Mouse (Mus musculus): ENCODE measurements around the gene Ndufa13. TPM values are rescaled to one million over a fixed set of nuclear protein-coding genes. Genes with fewer than 3 reads are reported as not detected.

Ndufa13 gene
- polyA plus RNA-seq, 1 experiment from 2014 or later: 310 TPM

DNA sequence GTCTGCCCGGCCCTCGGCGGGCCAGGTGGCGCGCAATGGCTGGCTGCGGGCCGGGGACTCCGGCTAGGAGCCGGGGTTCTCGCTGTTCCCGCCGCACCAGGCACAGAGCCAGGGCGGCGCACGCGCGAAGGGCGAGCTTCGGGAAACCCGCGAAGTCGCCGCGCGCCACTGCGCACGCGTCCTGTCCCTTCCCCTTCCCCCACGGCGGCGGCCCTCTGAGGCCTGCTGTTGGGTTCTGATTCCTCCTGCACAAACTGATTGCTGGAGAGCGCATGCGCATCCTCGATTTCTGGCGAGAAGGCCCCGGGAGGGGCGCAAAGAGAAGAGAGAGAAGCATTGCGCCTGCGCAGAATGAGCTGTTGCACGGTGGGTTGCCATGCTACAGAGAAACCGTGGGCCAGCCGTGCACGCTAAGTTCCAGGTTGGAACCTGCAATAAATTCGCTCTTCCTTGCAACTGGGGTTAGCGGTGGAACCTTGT is 745 bp upstream of the Ndufa13 start:
- Histone ChIP-seq H3K36me3 (ENCODE audit: insufficient read depth, low read length) (peaks cover 6% of the 10 kb centered on the region; the same call in 1 of the 2 replicates), H3K27me3 (ENCODE audit: insufficient read depth, low read length) (no peaks in the 10 kb centered on the region), H3K4me1 (replicated peaks; ENCODE audit: insufficient read depth, low read length) (peaks cover 5% of the 10 kb centered on the region; the same call in 1 of the 2 replicates), H3K4me2 (ENCODE audit: low read length) (peak overlapping the region; percentile 84), H3K4me3 (replicated peaks; ENCODE audit: low read depth, low read length) (peak overlapping the region; percentile 55), H3K27ac (peak overlapping the region; percentile 85), H3K9me3 (replicated peaks; ENCODE audit: low read length) (no peaks in the 10 kb centered on the region), H3K9ac (ENCODE audit: low read depth, low read length) (peak overlapping the region; percentile 66)
- 0% methylated on average over 42 of the region's 45 CpGs for WGBS
- ATAC-seq (replicated peaks; ENCODE audit: low FRiP score, low read depth) (peak; percentile 77), DNase-seq (ENCODE audit: low spot score) (peak; percentile 100)
- TF ChIP-seq CTCF (IDR thresholded peaks at IDR 0.05; ENCODE audit: low read depth): no peak

DNA sequence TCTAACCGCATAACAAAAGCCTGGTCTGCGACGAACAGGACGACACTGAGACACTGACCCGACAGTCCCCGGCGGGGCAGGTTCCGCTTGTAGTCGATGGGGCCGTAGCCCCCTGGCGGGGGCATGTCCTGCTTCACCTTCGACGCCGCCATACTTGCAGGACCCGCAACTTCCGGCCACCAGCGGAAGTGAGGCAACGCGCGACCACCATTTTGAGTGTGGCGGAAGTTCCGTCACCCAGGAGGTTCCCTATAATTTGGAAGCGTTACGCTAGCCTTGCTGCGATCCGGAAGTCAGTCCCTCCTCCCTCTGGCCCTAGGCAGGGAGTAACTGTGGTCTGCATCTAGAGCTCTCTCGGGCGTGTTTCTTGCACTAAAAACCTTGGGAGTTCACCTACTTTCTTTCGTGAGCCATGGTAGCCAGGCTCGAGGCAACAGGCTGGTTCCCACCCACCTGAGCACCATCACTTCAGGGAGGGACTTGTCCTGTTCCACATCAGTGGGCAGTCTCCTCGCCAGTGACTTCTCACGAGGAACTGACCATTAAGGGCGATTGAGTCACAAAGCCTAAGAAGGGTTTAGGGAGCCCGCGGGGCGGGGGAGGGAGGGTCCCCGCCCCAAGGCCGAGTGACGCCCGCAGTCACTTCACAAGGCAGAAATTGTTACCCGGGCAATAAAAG is 735 bp downstream of the Ndufa13 start:
- Histone ChIP-seq H3K4me1 (replicated peaks; ENCODE audit: insufficient read depth, low read length) (peaks cover 5% of the 10 kb centered on the region; the same call in 1 of the 2 replicates), H3K27ac (peak overlapping the region; percentile 85), H3K4me3 (replicated peaks; ENCODE audit: low read depth, low read length) (peak overlapping the region; percentile 55), H3K27me3 (ENCODE audit: insufficient read depth, low read length) (no peaks in the 10 kb centered on the region), H3K36me3 (ENCODE audit: insufficient read depth, low read length) (0 out of 2 replicates have a peak, but pooled peaks cover 3% of the 10 kb centered on the region), H3K9me3 (replicated peaks; ENCODE audit: low read length) (no peaks in the 10 kb centered on the region), H3K4me2 (ENCODE audit: low read length) (peak overlapping the region; percentile 84), H3K9ac (ENCODE audit: low read depth, low read length) (peak overlapping the region; percentile 68)
- ATAC-seq (replicated peaks; ENCODE audit: low FRiP score, low read depth) (peak; percentile 68), DNase-seq (ENCODE audit: low spot score) (peak; percentile 96)
- peak; percentile 64 for TF ChIP-seq CTCF (IDR thresholded peaks at IDR 0.05; ENCODE audit: low read depth)
- WGBS: under 1% methylated on average over 41 of the region's 41 CpGs

DNA sequence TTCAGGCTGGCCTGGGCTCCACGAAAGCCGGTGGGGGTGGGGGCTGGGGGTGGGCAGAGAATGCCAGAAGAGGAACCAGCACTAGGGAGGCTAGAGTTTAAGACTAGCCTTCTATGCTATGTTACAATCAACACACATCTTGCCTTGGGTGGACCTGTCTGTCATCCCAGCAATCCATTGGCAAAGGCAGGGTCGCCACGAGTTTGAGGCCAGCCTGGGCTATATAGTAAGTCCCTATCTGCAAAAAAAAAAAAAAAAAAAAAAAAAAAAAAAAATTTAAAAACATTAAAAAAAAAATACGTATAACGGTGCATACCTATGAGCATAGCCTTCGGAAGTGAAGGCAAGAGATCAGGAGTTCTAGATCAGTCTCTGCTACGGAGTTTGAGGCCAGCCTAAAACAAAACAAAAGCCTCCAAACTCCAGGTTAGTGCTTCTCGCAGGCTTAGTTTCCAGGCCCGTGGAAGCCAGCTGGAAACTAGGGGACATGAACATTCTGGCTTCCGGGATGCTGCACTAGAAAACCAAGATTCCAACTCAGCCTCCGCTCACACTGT is 1.4 kb downstream of the Ndufa13 start:
- Histone ChIP-seq H3K4me3 (replicated peaks; ENCODE audit: low read depth, low read length) (peak overlapping the region; percentile 55), H3K9ac (ENCODE audit: low read depth, low read length) (peak overlapping the region; percentile 68), H3K27ac (peak overlapping the region; percentile 85), H3K27me3 (ENCODE audit: insufficient read depth, low read length) (no peaks in the 10 kb centered on the region), H3K4me2 (ENCODE audit: low read length) (peak overlapping the region; percentile 84), H3K4me1 (replicated peaks; ENCODE audit: insufficient read depth, low read length) (peaks cover 5% of the 10 kb centered on the region; the same call in 1 of the 2 replicates), H3K36me3 (ENCODE audit: insufficient read depth, low read length) (0 out of 2 replicates have a peak, but pooled peaks cover 3% of the 10 kb centered on the region), H3K9me3 (replicated peaks; ENCODE audit: low read length) (no peaks in the 10 kb centered on the region)
- DNase-seq (ENCODE audit: low spot score) (no peak), ATAC-seq (replicated peaks; ENCODE audit: low FRiP score, low read depth) (no peak)
- 19% methylated on average over 12 of the region's 12 CpGs for WGBS
- TF ChIP-seq CTCF (IDR thresholded peaks at IDR 0.05; ENCODE audit: low read depth): no peak

DNA sequence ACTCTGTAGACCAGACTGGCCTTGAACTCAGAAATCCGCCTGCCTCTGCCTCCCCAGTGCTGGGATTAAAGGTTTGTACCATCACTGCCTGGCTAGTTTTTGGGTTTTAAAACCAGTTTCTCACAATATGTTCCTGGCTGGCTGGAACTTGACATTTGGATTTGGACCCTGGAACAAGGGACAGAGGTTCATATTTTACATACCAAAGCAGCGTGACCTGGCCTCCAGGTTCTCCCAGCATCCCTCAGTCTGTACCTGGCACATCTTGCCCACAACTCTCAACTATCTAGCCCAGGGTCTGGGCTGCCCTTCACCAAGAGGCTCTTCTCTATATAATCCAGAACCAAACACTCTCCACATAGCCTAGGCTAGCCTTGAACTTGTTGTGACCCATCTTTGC is 2.5 kb downstream of the Ndufa13 start:
- Histone ChIP-seq H3K36me3 (ENCODE audit: insufficient read depth, low read length) (0 out of 2 replicates have a peak, but pooled peaks cover 3% of the 10 kb centered on the region), H3K9ac (ENCODE audit: low read depth, low read length) (0 out of 2 replicates have a peak overlapping the region, but pooled peaks have one; percentile 27), H3K27me3 (ENCODE audit: insufficient read depth, low read length) (no peaks in the 10 kb centered on the region), H3K4me3 (replicated peaks; ENCODE audit: low read depth, low read length) (no peak overlapping the region), H3K4me2 (ENCODE audit: low read length) (no peak overlapping the region), H3K27ac (no peak overlapping the region), H3K9me3 (replicated peaks; ENCODE audit: low read length) (no peaks in the 10 kb centered on the region), H3K4me1 (replicated peaks; ENCODE audit: insufficient read depth, low read length) (peaks cover 5% of the 10 kb centered on the region; the same call in 1 of the 2 replicates)
- WGBS: 89% methylated on average over 2 of the region's 2 CpGs
- ATAC-seq (replicated peaks; ENCODE audit: low FRiP score, low read depth) (no peak), DNase-seq (ENCODE audit: low spot score) (no peak)
- TF ChIP-seq CTCF (IDR thresholded peaks at IDR 0.05; ENCODE audit: low read depth): no peak

DNA sequence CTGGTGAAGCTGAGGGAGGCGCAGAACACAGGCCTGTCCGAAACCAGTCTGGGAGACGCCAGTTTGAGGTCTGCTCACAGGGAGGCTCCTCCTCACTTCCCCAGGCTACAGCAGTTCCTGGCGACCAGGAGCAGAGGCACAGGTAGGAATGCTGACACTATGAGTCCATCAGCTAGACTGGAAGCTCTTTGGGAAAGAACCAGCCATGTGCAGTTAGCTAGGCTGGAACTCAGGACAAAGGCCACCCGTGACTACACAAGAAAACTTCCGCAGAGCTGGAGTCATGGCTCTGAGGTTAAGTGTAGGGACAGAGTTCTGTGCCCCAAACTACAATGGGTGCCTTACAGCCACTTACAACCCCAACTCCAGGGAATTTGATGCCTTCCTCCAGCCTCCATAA is 4.5 kb downstream of the Ndufa13 start:
- Histone ChIP-seq H3K27me3 (ENCODE audit: insufficient read depth, low read length) (no peaks in the 10 kb centered on the region), H3K9me3 (replicated peaks; ENCODE audit: low read length) (no peaks in the 10 kb centered on the region), H3K27ac (no peak overlapping the region), H3K4me2 (ENCODE audit: low read length) (no peak overlapping the region), H3K9ac (ENCODE audit: low read depth, low read length) (0 out of 2 replicates have a peak overlapping the region, but pooled peaks have one; percentile 4), H3K4me1 (replicated peaks; ENCODE audit: insufficient read depth, low read length) (peaks cover 5% of the 10 kb centered on the region; the same call in 1 of the 2 replicates), H3K36me3 (ENCODE audit: insufficient read depth, low read length) (0 out of 2 replicates have a peak, but pooled peaks cover 7% of the 10 kb centered on the region), H3K4me3 (replicated peaks; ENCODE audit: low read depth, low read length) (no peak overlapping the region)
- DNase-seq (ENCODE audit: low spot score) (no peak), ATAC-seq (replicated peaks; ENCODE audit: low FRiP score, low read depth) (no peak)
- TF ChIP-seq CTCF (IDR thresholded peaks at IDR 0.05; ENCODE audit: low read depth): no peak
- WGBS: 87% methylated on average over 6 of the region's 6 CpGs

DNA sequence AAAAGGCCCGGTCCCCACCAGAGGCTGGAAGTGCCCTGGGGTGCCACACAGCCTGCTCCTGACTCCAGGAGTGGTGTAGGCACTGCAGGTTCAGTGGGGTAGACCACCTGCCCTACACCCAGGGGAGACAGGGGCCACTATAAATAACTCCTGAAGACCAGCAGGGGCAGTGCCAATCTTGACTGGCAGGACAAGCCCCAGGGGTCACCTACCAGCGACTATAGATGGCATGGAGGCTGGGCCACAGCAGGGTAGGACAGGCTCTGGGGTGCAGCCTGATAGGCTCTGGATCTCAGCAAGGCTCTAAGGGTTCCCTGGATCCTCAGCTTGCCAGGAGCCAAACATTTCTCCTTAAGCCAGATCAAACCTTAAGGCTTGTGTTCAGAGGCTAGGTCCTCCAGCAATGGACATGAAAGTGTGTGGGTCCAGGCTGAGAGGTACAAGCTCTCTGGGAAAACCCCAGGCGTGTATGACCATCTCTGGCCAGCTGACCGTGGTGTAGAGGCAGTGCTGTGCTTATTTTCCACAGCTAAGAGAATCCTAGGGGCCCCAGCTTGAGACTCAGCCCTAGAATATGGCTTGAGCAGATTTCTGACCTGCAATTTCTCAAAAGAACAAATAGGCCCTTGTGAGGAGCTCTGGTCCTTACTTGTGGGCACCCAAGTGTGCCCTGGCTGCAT is 6.4 kb downstream of the Ndufa13 start:
- WGBS: 71% methylated on average over 4 of the region's 4 CpGs
- no peak overlapping the region for H3K9ac ChIP-seq (ENCODE audit: low read depth, low read length)
- H3K4me3 ChIP-seq (replicated peaks; ENCODE audit: low read depth, low read length): no peak overlapping the region
- H3K4me1 ChIP-seq (replicated peaks; ENCODE audit: insufficient read depth, low read length): no peaks in the 10 kb centered on the region
- TF ChIP-seq CTCF (IDR thresholded peaks at IDR 0.05; ENCODE audit: low read depth): no peak
- no peak overlapping the region for H3K27ac ChIP-seq
- no peaks in the 10 kb centered on the region for H3K9me3 ChIP-seq (replicated peaks; ENCODE audit: low read length)
- no peak for DNase-seq (ENCODE audit: low spot score)
- no peaks in the 10 kb centered on the region for H3K27me3 ChIP-seq (ENCODE audit: insufficient read depth, low read length)
- no peak overlapping the region for H3K4me2 ChIP-seq (ENCODE audit: low read length)
- ATAC-seq (replicated peaks; ENCODE audit: low FRiP score, low read depth): no peak
- peaks cover 16% of the 10 kb centered on the region; the same call in 1 of the 2 replicates for H3K36me3 ChIP-seq (ENCODE audit: insufficient read depth, low read length)
